Mouse (Mus musculus): ENCODE measurements at regions not wholly inside any gene's neighbourhood (a gene's known extent, or its start where the extent isn't known, plus 50 kb on each side); places are given as distances from the start of the nearest gene placed in this dataset.

- Histone ChIP-seq H3K9me3 (no peaks in the 10 kb centered on the region), H3K9ac (no peak overlapping the region), H3K4me3 (no peak overlapping the region), H3K36me3 (no peaks in the 10 kb centered on the region), H3K27me3 (no peaks in the 10 kb centered on the region), H3K27ac (replicated peaks) (no peak overlapping the region), H3K4me1 (replicated peaks) (no peaks in the 10 kb centered on the region; the same call in 1 of the 2 replicates), H3K4me2 (no peak overlapping the region)
- ATAC-seq (ENCODE audit: low read depth), result no peak
Observed at GRCm38 (mm10) chr9:71015400-71015799, 63.4 kb upstream of the Lipc start.

- Histone ChIP-seq H3K36me3 (no peaks in the 10 kb centered on the region), H3K9me3 (no peaks in the 10 kb centered on the region), H3K4me1 (replicated peaks) (no peaks in the 10 kb centered on the region), H3K4me3 (no peak overlapping the region), H3K4me2 (no peak overlapping the region), H3K27ac (replicated peaks) (no peak overlapping the region), H3K9ac (no peak overlapping the region), H3K27me3 (no peaks in the 10 kb centered on the region)
- 73% methylated on average over 1 of the region's 1 CpGs for WGBS
- ATAC-seq (ENCODE audit: low read depth), result no peak
Observed at GRCm38 (mm10) chr9:71012399-71012798, 60.4 kb upstream of the Lipc start.

- H3K27me3 ChIP-seq, result no peaks in the 10 kb centered on the region
- WGBS, result 76% methylated on average over 2 of the region's 2 CpGs
- H3K9me3 ChIP-seq, result no peaks in the 10 kb centered on the region
- no peak overlapping the region for H3K4me3 ChIP-seq
- no peak for ATAC-seq (ENCODE audit: low read depth)
- H3K4me1 ChIP-seq (replicated peaks), result no peaks in the 10 kb centered on the region; the same call in none of the 2 replicates
- no peak overlapping the region for H3K9ac ChIP-seq
- no peaks in the 10 kb centered on the region for H3K36me3 ChIP-seq
- H3K4me2 ChIP-seq, result no peak overlapping the region
- no peak overlapping the region for H3K27ac ChIP-seq (replicated peaks)
Observed at GRCm38 (mm10) chr9:71004631-71005030, 52.6 kb upstream of the Lipc start.
